Mouse (Mus musculus) retina, embryonic 14.5 days (tissue): ENCODE measurements at regions not wholly inside any gene's neighbourhood (a gene's known extent, or its start where the extent isn't known, plus 50 kb on each side); places are given as distances from the start of the nearest gene placed in this dataset.

Experiments
- DNase-seq: peaks from one replicate; pipeline ENCODE4 v3.0.0-alpha.2; 2015; ENCODE audit warnings: low spot score

DNA sequence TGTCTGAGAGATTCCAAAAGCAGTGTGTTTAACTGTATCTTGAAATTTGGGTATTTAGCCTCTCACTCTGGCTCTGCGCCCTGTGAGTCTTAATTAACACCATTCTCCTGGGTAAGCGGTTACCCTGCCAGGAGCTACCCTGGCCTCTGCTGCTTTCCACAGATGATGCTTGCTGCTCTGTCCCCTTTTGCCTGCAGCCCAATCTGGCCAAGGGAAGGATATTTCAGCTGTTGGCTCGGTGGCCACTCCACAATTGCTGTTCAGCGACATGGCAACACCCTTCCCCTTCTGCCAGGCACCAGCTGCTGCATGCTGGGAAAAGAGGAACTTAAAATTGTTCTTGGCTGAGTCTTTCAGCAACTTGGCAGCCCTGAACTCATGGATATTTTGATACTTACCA, 707.4 kb upstream of the Tmpo start:
- DNase-seq = no peak

DNA sequence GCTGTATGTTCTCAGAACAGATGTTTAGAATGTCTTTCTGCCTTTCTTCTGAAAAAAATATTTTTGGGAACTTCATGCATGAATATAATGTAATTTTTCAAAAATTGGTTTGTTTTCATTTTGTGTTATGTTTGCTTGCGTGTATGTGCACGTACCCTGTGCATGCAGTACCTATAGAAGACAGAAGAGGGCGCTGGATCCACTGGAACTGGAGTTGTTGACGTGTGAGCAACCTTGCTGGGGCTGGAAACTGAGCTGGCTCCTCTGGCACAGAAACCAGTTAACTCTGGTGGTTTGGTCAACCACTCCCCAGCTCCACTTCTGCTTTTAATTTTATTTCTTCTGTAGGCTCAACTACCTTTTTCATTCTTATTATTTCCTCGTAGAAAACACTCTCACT, 702.0 kb upstream of the Tmpo start:
- DNase-seq = no peak

DNA sequence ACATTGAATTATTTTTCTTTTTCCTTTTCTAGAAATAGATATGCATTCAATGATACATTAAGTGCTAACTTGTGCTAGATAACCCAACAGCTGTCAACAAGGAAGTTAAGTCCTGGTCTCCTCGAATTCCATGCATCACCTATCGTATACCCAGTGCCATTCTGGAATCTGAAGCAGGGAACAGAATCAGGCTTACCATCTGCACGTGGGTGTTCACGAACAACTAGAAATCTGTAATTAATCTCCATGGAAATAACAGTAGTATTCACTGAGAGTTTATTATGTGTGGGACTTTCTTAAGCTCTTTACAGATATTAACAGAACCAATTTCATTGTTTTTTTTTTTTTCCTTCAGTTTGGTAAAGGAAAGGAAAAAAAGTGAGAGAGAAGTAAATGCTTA, 701.4 kb upstream of the Tmpo start:
- DNase-seq = no peak

DNA sequence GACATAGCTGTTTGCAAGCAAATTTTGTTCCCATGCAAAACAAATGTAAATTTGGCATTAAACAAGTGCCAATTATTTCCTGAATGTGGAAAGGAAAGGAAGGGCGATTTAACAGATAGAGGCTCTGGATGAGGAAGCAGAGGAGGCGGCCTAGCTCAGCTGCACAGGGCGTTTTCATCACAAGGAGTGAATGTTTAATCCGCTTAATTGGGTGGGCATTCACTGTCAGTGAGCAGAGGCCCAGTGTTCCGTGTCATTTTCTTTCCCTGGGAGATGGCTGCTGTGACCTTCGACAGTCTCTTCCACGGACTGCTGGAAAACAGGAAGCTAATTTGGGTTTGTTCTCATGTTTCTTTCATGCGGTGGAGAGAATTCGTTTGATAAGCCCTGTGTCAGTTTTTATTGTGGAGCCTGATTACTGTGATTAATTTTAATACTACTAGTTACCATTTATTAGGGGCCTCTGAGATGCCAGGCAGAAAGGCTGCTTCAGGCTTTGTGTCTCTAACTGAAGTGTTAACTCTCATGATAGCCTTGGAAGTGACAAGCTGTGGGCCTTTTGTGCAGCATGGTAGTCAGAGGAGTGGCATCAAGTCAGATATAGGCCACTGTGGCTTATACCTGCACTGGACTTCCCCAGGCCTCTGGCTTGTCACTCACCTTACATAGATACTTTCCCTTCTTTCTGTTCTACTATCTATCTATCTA, 700.6 kb upstream of the Tmpo start:
- DNase-seq = peak; percentile 58

DNA sequence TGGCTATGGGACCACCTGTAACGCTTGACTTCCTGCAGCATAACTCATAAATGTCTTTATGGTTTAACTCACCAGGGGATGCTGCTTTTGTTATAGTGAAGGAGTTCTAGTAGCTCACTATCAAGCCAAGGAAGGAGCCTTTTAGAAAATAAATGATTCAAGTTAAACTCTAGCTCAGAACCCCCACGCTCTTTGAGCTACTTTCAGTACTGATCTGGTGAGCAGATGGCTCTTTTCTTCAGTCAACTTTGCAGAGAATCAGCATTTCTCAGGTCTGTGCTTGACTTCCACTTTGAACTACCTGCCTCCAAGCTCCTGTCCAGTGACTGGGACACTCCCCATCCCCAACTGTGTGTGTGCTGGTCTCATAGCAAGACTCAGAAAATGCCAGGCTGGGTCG, 694.3 kb upstream of the Tmpo start:
- no peak for DNase-seq

DNA sequence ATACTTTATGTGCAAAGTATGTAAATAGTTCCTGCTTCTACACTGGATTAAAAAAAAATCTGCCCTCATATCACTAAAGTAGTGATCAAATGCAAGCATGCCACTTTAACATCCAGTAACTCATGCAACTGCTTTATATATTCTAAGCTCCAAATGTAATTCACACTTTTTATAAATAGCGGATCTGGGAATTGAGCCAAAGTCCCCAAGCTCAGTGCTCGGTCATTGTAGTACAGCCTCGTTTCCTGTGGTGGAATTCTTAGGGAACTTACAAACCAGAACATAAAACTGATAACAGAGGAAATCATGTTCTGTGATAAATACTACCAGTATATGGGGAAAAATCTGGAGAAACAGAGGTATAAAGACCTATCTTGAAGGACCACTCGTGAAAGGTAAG, 690.1 kb upstream of the Tmpo start:
- no peak for DNase-seq

DNA sequence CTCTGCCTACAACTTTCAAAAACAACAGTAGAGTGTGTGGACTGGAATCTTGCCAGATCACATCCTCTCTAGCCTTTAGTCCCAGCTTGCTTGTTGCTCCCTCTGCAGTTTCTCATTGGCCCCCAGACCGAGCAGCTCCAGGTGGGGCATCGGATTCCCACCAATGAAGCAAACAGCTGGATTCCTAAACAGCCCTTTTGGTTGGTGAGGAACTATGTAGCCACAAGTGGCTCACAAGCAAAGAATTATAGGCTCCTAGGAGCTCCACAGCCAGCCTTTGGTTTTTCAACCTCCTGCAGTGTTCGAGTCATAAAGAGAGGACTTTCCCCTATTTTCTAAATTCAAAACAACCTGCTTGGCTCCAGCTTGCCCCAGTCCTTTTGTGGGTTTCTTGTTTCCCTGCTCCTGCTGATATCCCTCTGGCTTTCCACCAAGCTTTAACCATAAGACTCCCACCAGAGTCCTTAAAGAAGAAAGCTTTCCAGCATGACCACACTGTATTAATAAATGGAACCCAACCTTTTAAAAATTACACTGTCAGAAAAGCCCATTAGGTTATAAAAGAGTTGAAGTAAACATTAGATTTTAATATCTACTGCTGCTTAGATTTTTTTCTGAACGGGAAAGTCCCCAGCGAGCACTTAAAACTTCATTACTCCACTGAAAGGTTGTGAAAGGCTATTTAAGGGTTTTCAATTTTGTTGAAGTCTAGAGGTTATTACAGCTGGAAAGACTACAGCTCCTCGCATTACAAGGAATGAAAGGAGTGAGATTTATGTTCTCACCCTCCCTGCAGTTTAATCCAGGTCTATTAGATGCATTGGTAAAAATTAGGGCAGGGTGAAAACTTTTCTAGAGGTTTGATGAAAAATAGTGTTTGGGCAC, 677.8 kb upstream of the Tmpo start:
- no peak for DNase-seq

DNA sequence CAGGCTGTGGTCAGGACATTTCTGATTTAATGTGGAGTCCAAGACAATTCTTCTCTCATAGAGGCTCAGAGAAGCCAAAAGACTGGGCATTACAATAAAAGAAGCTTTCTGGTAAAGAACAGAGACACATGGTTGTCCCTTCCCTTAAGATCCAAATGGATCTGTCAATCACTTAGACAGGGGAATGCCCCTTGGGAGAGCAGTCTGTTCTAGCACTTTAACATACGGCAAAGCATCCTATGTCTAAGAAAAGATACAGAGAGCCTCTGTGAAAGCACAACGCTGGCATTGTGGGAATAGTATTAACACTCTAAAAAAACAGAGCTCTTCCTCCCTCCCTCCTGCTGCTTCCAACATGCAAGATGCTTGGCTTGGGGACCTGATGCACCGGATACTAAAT, 646.0 kb upstream of the Tmpo start:
- no peak for DNase-seq

DNA sequence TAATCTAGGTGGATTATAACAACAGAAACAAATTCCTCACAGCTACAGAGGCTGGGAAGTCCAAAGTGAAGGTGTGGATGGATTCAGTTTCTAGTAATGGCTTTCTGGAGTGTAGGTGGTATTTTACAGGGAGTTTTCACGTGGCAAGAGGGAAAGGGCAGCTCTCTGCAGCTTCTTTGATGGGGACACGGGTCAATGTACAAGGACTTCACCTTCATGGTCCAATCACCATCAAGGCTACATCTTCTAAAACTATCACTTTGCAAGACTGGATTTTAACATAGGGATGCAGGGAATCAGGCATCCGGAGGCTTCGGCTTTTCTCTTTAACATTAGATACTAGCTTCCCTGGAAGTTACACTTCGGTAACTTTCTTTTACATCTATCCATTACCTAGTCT, 642.4 kb upstream of the Tmpo start:
- DNase-seq = no peak

DNA sequence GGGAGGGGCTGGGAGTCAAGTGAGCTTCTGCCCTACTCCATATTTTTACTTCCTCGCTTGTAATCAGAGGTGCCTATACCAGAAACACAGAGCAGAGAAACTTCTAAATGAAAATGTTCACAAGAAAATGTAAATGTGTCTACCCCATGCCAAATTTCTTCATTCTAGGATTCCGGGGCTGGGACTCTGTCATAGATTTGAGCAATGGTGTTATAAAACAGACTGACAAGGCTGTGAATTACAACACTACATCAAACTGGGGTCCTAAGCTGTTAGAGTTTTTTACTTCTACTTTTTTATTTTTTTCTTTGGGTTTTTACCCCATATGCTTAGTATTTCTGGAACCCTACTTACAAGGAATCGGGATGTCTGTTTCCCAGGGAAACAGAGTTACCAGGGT, 623.8 kb upstream of the Tmpo start:
- no peak for DNase-seq
